Mouse (Mus musculus) MEL (cell line): ENCODE data around the gene Serpinb5. TPM values are rescaled to one million over a fixed set of nuclear protein-coding genes. Genes with fewer than 3 reads are reported as not detected.

Experiments
- DNase-seq: peaks from one replicate; pipeline ENCODE4 v3.0.0; 2011; ENCODE audit warnings: low read depth, low spot score
- H3K27ac ChIP-seq: 2 replicates; pipeline ENCODE4 v1.5.1; 2012; ENCODE audit warnings: low read depth, mild to moderate bottlenecking, control low read depth, low read length, moderate library complexity; ENCODE audit not compliant: control insufficient read depth
- H3K27me3 ChIP-seq, 2 experiments: fragments of 150-350 bp in 1 of 2; sonication (generic) in 1 of 2; 2 replicates each; pipeline ENCODE4 v1.6.1; 2012; ENCODE audit warnings: low read length in 2 of 2, mild to moderate bottlenecking in 2 of 2, improper control_type of control experiment in 1 of 2, moderate library complexity in 1 of 2; ENCODE audit not compliant: insufficient read depth in 2 of 2, control insufficient read depth in 1 of 2
- H3K36me3 ChIP-seq, 2 experiments: 2 replicates each; pipeline ENCODE4 v1.6.1; 2012 to 2014; ENCODE audit warnings: low read length in 2 of 2, improper control_type of control experiment in 1 of 2, inconsistent platforms in 1 of 2, mild to moderate bottlenecking in 1 of 2; ENCODE audit not compliant: insufficient read depth in 2 of 2, control insufficient read depth in 1 of 2
- H3K4me1 ChIP-seq, 2 experiments: fragments of 150-350 bp in 1 of 2; sonication (generic) in 1 of 2; 2 replicates each; pipeline ENCODE4 v1.6.1; 2012; ENCODE audit warnings: low read length in 2 of 2, improper control_type of control experiment in 1 of 2, mild to moderate bottlenecking in 1 of 2; ENCODE audit not compliant: insufficient read depth in 2 of 2, control insufficient read depth in 1 of 2
- H3K4me3 ChIP-seq, 2 experiments: fragments of 150-350 bp in 1 of 2; sonication (generic) in 1 of 2; 2 replicates each; pipeline ENCODE4 v1.5.1; 2012; ENCODE audit warnings: low read depth in 2 of 2, low read length in 2 of 2, mild to moderate bottlenecking in 2 of 2, moderate library complexity in 2 of 2, control low read depth in 1 of 2, improper control_type of control experiment in 1 of 2; ENCODE audit not compliant: control insufficient read depth in 1 of 2, insufficient read depth in 1 of 2
- H3K79me2 ChIP-seq: 2 replicates; pipeline ENCODE4 v1.6.1; 2012; ENCODE audit warnings: mild to moderate bottlenecking, low read length, moderate library complexity; ENCODE audit not compliant: control insufficient read depth, poor library complexity, insufficient read depth
- H3K9ac ChIP-seq: 2 replicates; pipeline ENCODE4 v1.6.1; 2012; ENCODE audit warnings: low read depth, mild to moderate bottlenecking, control low read depth, low read length, moderate library complexity; ENCODE audit not compliant: control insufficient read depth, poor library complexity, severe bottlenecking
- H3K9me3 ChIP-seq: fragments of 150-350 bp; sonication (generic); replicated peaks from 2 replicates; pipeline ENCODE4 v1.6.1; 2012; ENCODE audit warnings: mild to moderate bottlenecking, low read length, improper control_type of control experiment, moderate library complexity; ENCODE audit not compliant: insufficient read depth
- BHLHE40 ChIP-seq: IDR thresholded peaks from 2 replicates; pipeline ENCODE4 v1.6.1; 2012; ENCODE audit warnings: low read depth, mild to moderate bottlenecking, inconsistent platforms, low read length, improper control_type of control experiment, borderline replicate concordance
- CHD1 ChIP-seq: IDR thresholded peaks from 2 replicates; pipeline ENCODE4 v1.6.1; 2012; ENCODE audit warnings: low read depth, mild to moderate bottlenecking, inconsistent platforms, low read length, improper control_type of control experiment
- E2F4 ChIP-seq: IDR thresholded peaks from 2 replicates; pipeline ENCODE4 v1.6.1; 2011; ENCODE audit warnings: low read depth, low read length, improper control_type of control experiment, borderline replicate concordance
- ELF1 ChIP-seq: IDR thresholded peaks from 2 replicates; pipeline ENCODE4 v1.6.1; 2014; ENCODE audit warnings: low read depth, mild to moderate bottlenecking, inconsistent platforms, low read length, improper control_type of control experiment, moderate library complexity
- EP300 ChIP-seq, 2 experiments: IDR thresholded peaks; 2 replicates each; pipeline ENCODE4 v1.6.1; 2011; ENCODE audit warnings: improper control_type of control experiment in 2 of 2, low read length in 2 of 2, low read depth in 1 of 2, mild to moderate bottlenecking in 1 of 2
- ETS1 ChIP-seq: IDR thresholded peaks from 2 replicates; pipeline ENCODE4 v1.6.1; 2012; ENCODE audit warnings: low read depth, mild to moderate bottlenecking, inconsistent platforms, low read length, improper control_type of control experiment, moderate library complexity
- GATA1 ChIP-seq: IDR thresholded peaks from 2 replicates; pipeline ENCODE4 v1.6.1; 2011; ENCODE audit warnings: low read depth, low read length, improper control_type of control experiment
- JUND ChIP-seq: IDR thresholded peaks from 2 replicates; pipeline ENCODE4 v1.6.1; 2011; ENCODE audit warnings: low read depth, mild to moderate bottlenecking, improper control_type of control experiment, low read length
- KAT2A ChIP-seq: conservative IDR thresholded peaks from 2 replicates; pipeline ENCODE4 v1.6.1; 2012; ENCODE audit warnings: low read depth, low read length, improper control_type of control experiment, inconsistent platforms
- MAFK ChIP-seq: IDR thresholded peaks from 2 replicates; pipeline ENCODE4 v1.6.1; 2011; ENCODE audit warnings: low read depth, mild to moderate bottlenecking, low read length, improper control_type of control experiment, borderline replicate concordance
- MAX ChIP-seq: IDR thresholded peaks from 2 replicates; pipeline ENCODE4 v1.6.1; 2011; ENCODE audit warnings: low read length, improper control_type of control experiment
- MAZ ChIP-seq: IDR thresholded peaks from 2 replicates; pipeline ENCODE4 v1.6.1; 2012; ENCODE audit warnings: low read depth, mild to moderate bottlenecking, inconsistent platforms, low read length, improper control_type of control experiment
- MXI1 ChIP-seq: IDR thresholded peaks from 2 replicates; pipeline ENCODE4 v1.6.1; 2011; ENCODE audit warnings: mild to moderate bottlenecking, low read depth, low read length, improper control_type of control experiment
- MYC ChIP-seq: IDR thresholded peaks from 2 replicates; pipeline ENCODE4 v1.6.1; 2011; ENCODE audit warnings: low read depth, mild to moderate bottlenecking, low read length, improper control_type of control experiment, moderate library complexity
- NRF1 ChIP-seq: IDR thresholded peaks from 2 replicates; pipeline ENCODE4 v1.6.1; 2014; ENCODE audit warnings: low read depth, mild to moderate bottlenecking, inconsistent platforms, low read length, improper control_type of control experiment, moderate library complexity; ENCODE audit not compliant: poor library complexity, insufficient read depth, severe bottlenecking
- POLR2AphosphoS5 ChIP-seq: IDR thresholded peaks from 2 replicates; pipeline ENCODE4 v1.6.1; 2012; ENCODE audit warnings: low read depth, borderline replicate concordance, mild to moderate bottlenecking, inconsistent platforms, low read length, moderate library complexity, mixed read lengths
- RAD21 ChIP-seq: IDR thresholded peaks from 2 replicates; pipeline ENCODE4 v1.6.1; 2011; ENCODE audit warnings: mild to moderate bottlenecking, low read depth, low read length, improper control_type of control experiment
- RCOR1 ChIP-seq: IDR thresholded peaks from 2 replicates; pipeline ENCODE4 v1.6.1; 2012; ENCODE audit warnings: low read depth, mild to moderate bottlenecking, inconsistent platforms, low read length, improper control_type of control experiment
- SIN3A ChIP-seq: IDR thresholded peaks from 2 replicates; pipeline ENCODE4 v1.6.1; 2012; ENCODE audit warnings: low read length, improper control_type of control experiment, inconsistent platforms
- TAL1 ChIP-seq: IDR thresholded peaks from 2 replicates; pipeline ENCODE4 v1.6.1; 2012; ENCODE audit warnings: mild to moderate bottlenecking, inconsistent platforms, low read length, moderate library complexity, mixed read lengths
- TCF12 ChIP-seq: IDR thresholded peaks from 2 replicates; pipeline ENCODE4 v1.6.1; 2014; ENCODE audit warnings: low read depth, mild to moderate bottlenecking, inconsistent platforms, low read length, improper control_type of control experiment, moderate library complexity
- ZC3H11A ChIP-seq: IDR thresholded peaks from 2 replicates; pipeline ENCODE4 v1.6.1; 2012; ENCODE audit warnings: low read depth, mild to moderate bottlenecking, inconsistent platforms, low read length, improper control_type of control experiment
- ZKSCAN1 ChIP-seq: IDR thresholded peaks from 2 replicates; pipeline ENCODE4 v1.6.1; 2012; ENCODE audit warnings: low read depth, mild to moderate bottlenecking, inconsistent platforms, low read length, improper control_type of control experiment, moderate library complexity
- ZNF384 ChIP-seq: IDR thresholded peaks from 2 replicates; pipeline ENCODE4 v1.6.1; 2012; ENCODE audit warnings: low read depth, mild to moderate bottlenecking, inconsistent platforms, low read length, improper control_type of control experiment
- polyA plus RNA-seq, 2 experiments: library from polyadenylated mRNA; stranded (reverse) in 1 of 2; unstranded in 1 of 2; fragments of >175 nt in 1 of 2; fragments of >200 nt in 1 of 2; gene quantifications; 2 replicates each; pipeline versions ENCODE4 v1.2.1 to v1.2.4; 2012; ENCODE audit warnings: low replicate concordance in 2 of 2, low read depth in 1 of 2; ENCODE audit not compliant: insufficient read length in 2 of 2, insufficient read depth in 1 of 2, missing spikeins in 1 of 2
- total RNA-seq: library from RNA; depleted of rRNA; stranded (reverse); fragments of 300-350 nt; gene quantifications from 2 replicates; pipeline ENCODE4 v1.2.3, GENCODE M21; 2012

The Serpinb5 gene
- total and polyA plus RNA-seq, 3 experiments, result not detected

GRCm38 (mm10) chr1:106828784-106829183 is 32.2 kb upstream of the Serpinb5 start:
- peak; percentile 74 for DNase-seq
- H3K27ac ChIP-seq, result no peak overlapping the region
- no peak overlapping the region for H3K9ac ChIP-seq
- peak; percentile 16; the same call in 1 of the 2 replicates for TF ChIP-seq ZNF384
- peak; percentile 91 for TF ChIP-seq GATA1
- peak; percentile 83 for TF ChIP-seq ETS1
- TF ChIP-seq POLR2AphosphoS5, result no peak
- TF ChIP-seq MXI1, result 0 out of 2 replicates have a peak, but pooled peaks have one; percentile 31
- peak; percentile 93 for TF ChIP-seq TCF12
- TF ChIP-seq RCOR1, result peak; percentile 86
- TF ChIP-seq TAL1, result peak; percentile 47
- TF ChIP-seq MAFK, result peak; percentile 31; the same call in 1 of the 2 replicates
- peak; percentile 83 to 90 for TF ChIP-seq EP300 (IDR thresholded peaks at IDR 0.05; ENCODE audit: low read depth in 1 of 2, low read length in 2 of 2)
- no peak for TF ChIP-seq ELF1
- no peak for TF ChIP-seq MAZ
- peak; percentile 50 for TF ChIP-seq SIN3A
- H3K79me2 ChIP-seq, result no peaks in the 10 kb centered on the region
- H3K4me1 ChIP-seq, result peaks cover 5 to 7% of the 10 kb centered on the region in 2 experiments
- no peaks in the 10 kb centered on the region for H3K9me3 ChIP-seq
- H3K36me3 ChIP-seq, result peaks cover 0 to 13% of the 10 kb centered on the region in 2 experiments; a peak in 2 of 4 replicates
- peaks cover under 1 to 4% of the 10 kb centered on the region in 2 experiments; a peak in 3 of 4 replicates for H3K27me3 ChIP-seq
- no peak overlapping the region for H3K4me3 ChIP-seq

GRCm38 (mm10) chr1:106865543-106865942 is 4.6 kb downstream of the Serpinb5 start:
- no peak for TF ChIP-seq JUND
- TF ChIP-seq BHLHE40, result no peak
- no peak for TF ChIP-seq ZC3H11A
- TF ChIP-seq RCOR1, result no peak
- TF ChIP-seq CHD1, result no peak
- no peak for TF ChIP-seq POLR2AphosphoS5
- TF ChIP-seq ZNF384, result no peak
- no peak for TF ChIP-seq NRF1
- no peak for TF ChIP-seq TCF12
- TF ChIP-seq EP300 (IDR thresholded peaks at IDR 0.05; ENCODE audit: low read depth in 1 of 2, low read length in 2 of 2), result no peak
- TF ChIP-seq GATA1, result no peak
- no peak for TF ChIP-seq MYC
- no peak for TF ChIP-seq MAZ
- no peak for TF ChIP-seq KAT2A
- no peak for TF ChIP-seq MAX
- no peak for TF ChIP-seq RAD21
- no peak for TF ChIP-seq ZKSCAN1
- no peak for TF ChIP-seq TAL1
- no peak for TF ChIP-seq E2F4
- H3K27ac ChIP-seq, result no peak overlapping the region

More at GRCm38 (mm10) chr1:106865543-106865942, 4.6 kb downstream of the Serpinb5 start:
- no peaks in the 10 kb centered on the region for H3K9me3 ChIP-seq
- H3K79me2 ChIP-seq, result no peaks in the 10 kb centered on the region
- peaks cover 0 to 2% of the 10 kb centered on the region in 2 experiments; a peak in 2 of 4 replicates for H3K27me3 ChIP-seq
- no peaks in the 10 kb centered on the region; a peak in 1 of 4 replicates for H3K4me1 ChIP-seq
- no peaks in the 10 kb centered on the region for H3K36me3 ChIP-seq
- no peak for DNase-seq
- no peak overlapping the region for H3K9ac ChIP-seq
- no peak overlapping the region for H3K4me3 ChIP-seq
